Mouse (Mus musculus) WW6 (cell line): ENCODE measurements around the gene Tent4b.
"Not testable (repeated sequence)": the region's sequence is repeated elsewhere in the genome, so short reads cannot be mapped to it uniquely, and the experiment has no call there.

ENCODE experiments used
- DNase-seq: peaks from one replicate; pipeline ENCODE4 v3.0.0-alpha.2; 2013; ENCODE audit warnings: low read depth, low spot score

Tent4b gene

GRCm38 (mm10) chr8:88198945-88199571, at the start of gene Tent4b:
Gene Tent4b, plus strand, starts transcription at chr8:88199213.
- peak; percentile 80 for DNase-seq

GRCm38 (mm10) chr8:88150910-88151371, 48.1 kb upstream of the Tent4b start:
- no peak for DNase-seq

- no peak for DNase-seq
Measured at GRCm38 (mm10) chr8:88160237-88160995, 38.6 kb upstream of the Tent4b start.

GRCm38 (mm10) chr8:88161439-88161838, 37.6 kb upstream of the Tent4b start:
- peak; percentile 59 for DNase-seq

GRCm38 (mm10) chr8:88175264-88175663, 23.7 kb upstream of the Tent4b start:
- DNase-seq, result no peak

GRCm38 (mm10) chr8:88177291-88177690, 21.7 kb upstream of the Tent4b start:
- DNase-seq, result no peak

- DNase-seq, result no peak
Measured at GRCm38 (mm10) chr8:88183121-88183520, 15.9 kb upstream of the Tent4b start.

- DNase-seq, result no peak
Measured at GRCm38 (mm10) chr8:88184914-88185313, 14.1 kb upstream of the Tent4b start.

GRCm38 (mm10) chr8:88185716-88186115, 13.3 kb upstream of the Tent4b start:
- DNase-seq, result no peak

GRCm38 (mm10) chr8:88197328-88197727, 1.7 kb upstream of the Tent4b start:
- DNase-seq, result no peak

- no peak for DNase-seq
Measured at GRCm38 (mm10) chr8:88198551-88198944, 465 bp upstream of the Tent4b start.

- DNase-seq, result no peak
Measured at GRCm38 (mm10) chr8:88199700-88200601, 938 bp downstream of the Tent4b start.

GRCm38 (mm10) chr8:88200724-88201495, 1.9 kb downstream of the Tent4b start:
- DNase-seq, result no peak

- DNase-seq, result no peak
Measured at GRCm38 (mm10) chr8:88201641-88202040, 2.6 kb downstream of the Tent4b start.

- DNase-seq, result no peak
Measured at GRCm38 (mm10) chr8:88206016-88206415, 7.0 kb downstream of the Tent4b start.

- no peak for DNase-seq
Measured at GRCm38 (mm10) chr8:88207121-88207821, 8.3 kb downstream of the Tent4b start.

GRCm38 (mm10) chr8:88209930-88210827, 11.2 kb downstream of the Tent4b start:
- DNase-seq, result not testable (repeated sequence)

- no peak for DNase-seq
Measured at GRCm38 (mm10) chr8:88221353-88221752, 22.3 kb downstream of the Tent4b start.

GRCm38 (mm10) chr8:88225358-88225757, 26.3 kb downstream of the Tent4b start:
- no peak for DNase-seq

GRCm38 (mm10) chr8:88227851-88228250, 28.8 kb downstream of the Tent4b start:
- no peak for DNase-seq
